Mouse (Mus musculus): ENCODE results near the gene Atf5. TPM values are rescaled to one million over a fixed set of nuclear protein-coding genes. Genes with fewer than 3 reads are reported as not detected.

The Atf5 gene
- polyA plus RNA-seq, 1 experiment from 2014 or later, result 3.1 TPM

DNA sequence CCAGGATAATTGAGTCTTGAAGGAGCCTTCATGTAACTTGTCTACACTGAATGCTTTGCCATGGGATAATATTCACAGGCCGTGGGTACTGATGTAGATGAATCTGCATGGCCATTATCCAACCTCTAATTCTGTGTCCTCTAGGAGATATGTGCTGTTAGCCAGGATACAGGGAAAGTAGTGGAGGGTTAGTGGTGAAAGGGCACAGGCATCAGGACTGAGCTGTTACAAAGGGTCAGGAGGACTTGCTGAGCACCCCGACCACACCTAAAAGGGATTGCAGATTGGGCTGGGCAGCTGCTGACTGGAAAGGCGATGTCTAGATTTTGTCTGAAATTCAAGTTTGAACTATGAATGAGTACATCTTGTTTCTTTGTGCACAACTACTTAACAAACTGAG, 4.1 kb upstream of the Atf5 start:
- no peak overlapping the region for H3K4me2 ChIP-seq
- DNase-seq, result no peak
- ATAC-seq (ENCODE audit: insufficient read depth), result no peak
- H3K36me3 ChIP-seq (ENCODE audit: insufficient read depth), result peaks cover 14% of the 10 kb centered on the region; the same call in 1 of the 2 replicates
- 78% methylated on average over 3 of the region's 3 CpGs for WGBS
- peak overlapping the region; percentile 10; the same call in 1 of the 2 replicates for H3K9ac ChIP-seq
- TF ChIP-seq CTCF (IDR thresholded peaks at IDR 0.05; ENCODE audit: low read depth), result no peak
- H3K27ac ChIP-seq (ENCODE audit: low read depth), result no peak overlapping the region
- no peaks in the 10 kb centered on the region for H3K9me3 ChIP-seq (ENCODE audit: low read depth, low read length)
- no peak overlapping the region for H3K4me3 ChIP-seq (ENCODE audit: low read depth, low read length)
- no peaks in the 10 kb centered on the region for H3K27me3 ChIP-seq (ENCODE audit: insufficient read depth, low read length)
- peaks cover 11% of the 10 kb centered on the region for H3K4me1 ChIP-seq (ENCODE audit: insufficient read depth)

GRCm38 (mm10) chr7:44819863-44820262, 3.4 kb upstream of the Atf5 start:
- TF ChIP-seq CTCF (IDR thresholded peaks at IDR 0.05; ENCODE audit: low read depth), result no peak
- Histone ChIP-seq H3K4me2 (peak overlapping the region; percentile 10; the same call in 1 of the 2 replicates), H3K4me1 (ENCODE audit: insufficient read depth) (peaks cover 13% of the 10 kb centered on the region)

DNA sequence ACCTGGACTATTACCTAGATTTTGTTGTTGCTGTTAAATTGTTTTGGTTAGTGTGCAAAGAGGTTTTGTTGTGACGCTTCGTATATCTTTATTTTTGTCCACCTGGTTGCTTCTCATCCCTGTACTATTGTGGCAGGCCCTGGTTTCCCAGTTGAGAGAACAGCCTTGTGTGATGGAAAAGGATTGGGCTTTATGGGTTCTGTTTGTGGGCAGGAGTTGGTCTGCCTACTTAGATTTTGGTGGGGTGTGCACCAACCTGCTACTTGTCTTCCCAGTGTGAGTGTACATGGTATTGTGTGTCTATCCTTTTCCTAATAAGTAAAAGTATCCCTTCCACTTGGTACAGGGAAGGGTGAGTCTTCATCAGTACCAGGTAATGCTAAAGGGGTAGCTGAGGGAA, 2.9 kb upstream of the Atf5 start:
- peak overlapping the region; percentile 98; the same call in 1 of the 2 replicates for H3K9ac ChIP-seq
- peaks cover 16% of the 10 kb centered on the region for H3K36me3 ChIP-seq (ENCODE audit: insufficient read depth)
- peak overlapping the region; percentile 88 for H3K4me3 ChIP-seq (ENCODE audit: low read depth, low read length)
- H3K27me3 ChIP-seq (ENCODE audit: insufficient read depth, low read length), result no peaks in the 10 kb centered on the region
- H3K27ac ChIP-seq (ENCODE audit: low read depth), result no peak overlapping the region
- peak overlapping the region; percentile 89 for H3K4me2 ChIP-seq
- WGBS, result 79% methylated on average over 2 of the region's 2 CpGs
- ATAC-seq (ENCODE audit: insufficient read depth) (no peak), DNase-seq (no peak)
- TF ChIP-seq CTCF (IDR thresholded peaks at IDR 0.05; ENCODE audit: low read depth), result no peak
- peaks cover 14% of the 10 kb centered on the region for H3K4me1 ChIP-seq (ENCODE audit: insufficient read depth)
- H3K9me3 ChIP-seq (ENCODE audit: low read depth, low read length), result no peaks in the 10 kb centered on the region

More at GRCm38 (mm10) chr7:44819863-44820262, 3.4 kb upstream of the Atf5 start:
- H3K4me3 ChIP-seq (ENCODE audit: low read depth, low read length), result no peak overlapping the region
- H3K9ac ChIP-seq, result no peak overlapping the region
- no peaks in the 10 kb centered on the region for H3K9me3 ChIP-seq (ENCODE audit: low read depth, low read length)
- DNase-seq (no peak), ATAC-seq (ENCODE audit: insufficient read depth) (no peak)
- WGBS, result 48% methylated on average over 5 of the region's 5 CpGs
- H3K27ac ChIP-seq (ENCODE audit: low read depth), result no peak overlapping the region
- peaks cover 12% of the 10 kb centered on the region; the same call in 1 of the 2 replicates for H3K36me3 ChIP-seq (ENCODE audit: insufficient read depth)
- H3K27me3 ChIP-seq (ENCODE audit: insufficient read depth, low read length), result no peaks in the 10 kb centered on the region

GRCm38 (mm10) chr7:44818751-44819235, 2.3 kb upstream of the Atf5 start:
- H3K27ac ChIP-seq (ENCODE audit: low read depth), result peak overlapping the region; percentile 46; the same call in 1 of the 2 replicates
- no peak for TF ChIP-seq CTCF (IDR thresholded peaks at IDR 0.05; ENCODE audit: low read depth)
- no peaks in the 10 kb centered on the region for H3K9me3 ChIP-seq (ENCODE audit: low read depth, low read length)
- DNase-seq, result no peak
- no peak for ATAC-seq (ENCODE audit: insufficient read depth)
- H3K9ac ChIP-seq, result peak overlapping the region; percentile 98
- peaks cover 14% of the 10 kb centered on the region for H3K4me1 ChIP-seq (ENCODE audit: insufficient read depth)
- 26% methylated on average over 6 of the region's 6 CpGs for WGBS
- H3K4me2 ChIP-seq, result peak overlapping the region; percentile 89
- H3K27me3 ChIP-seq (ENCODE audit: insufficient read depth, low read length), result no peaks in the 10 kb centered on the region
- peak overlapping the region; percentile 88 for H3K4me3 ChIP-seq (ENCODE audit: low read depth, low read length)
- peaks cover 22% of the 10 kb centered on the region for H3K36me3 ChIP-seq (ENCODE audit: insufficient read depth)

- H3K27ac ChIP-seq (ENCODE audit: low read depth), result no peak overlapping the region; the same call in 1 of the 2 replicates
- peak; percentile 80 for DNase-seq
- 11% methylated on average over 2 of the region's 2 CpGs for WGBS
- TF ChIP-seq CTCF (IDR thresholded peaks at IDR 0.05; ENCODE audit: low read depth), result peak; percentile 58
- no peaks in the 10 kb centered on the region for H3K27me3 ChIP-seq (ENCODE audit: insufficient read depth, low read length)
- H3K36me3 ChIP-seq (ENCODE audit: insufficient read depth), result peaks cover 27% of the 10 kb centered on the region
- peaks cover 14% of the 10 kb centered on the region for H3K4me1 ChIP-seq (ENCODE audit: insufficient read depth)
- H3K9me3 ChIP-seq (ENCODE audit: low read depth, low read length), result no peaks in the 10 kb centered on the region
- H3K4me2 ChIP-seq, result peak overlapping the region; percentile 89
- no peak for ATAC-seq (ENCODE audit: insufficient read depth)
- peak overlapping the region; percentile 88 for H3K4me3 ChIP-seq (ENCODE audit: low read depth, low read length)
- H3K9ac ChIP-seq, result peak overlapping the region; percentile 98
Measured at GRCm38 (mm10) chr7:44818164-44818563, 1.7 kb upstream of the Atf5 start.

GRCm38 (mm10) chr7:44817441-44817840, 983 bp upstream of the Atf5 start:
- no peak for ATAC-seq (ENCODE audit: insufficient read depth)
- 14% methylated on average over 3 of the region's 3 CpGs for WGBS
- DNase-seq, result no peak
- no peaks in the 10 kb centered on the region for H3K9me3 ChIP-seq (ENCODE audit: low read depth, low read length)
- peak overlapping the region; percentile 99; the same call in 1 of the 2 replicates for H3K27ac ChIP-seq (ENCODE audit: low read depth)
- H3K9ac ChIP-seq, result peak overlapping the region; percentile 98
- no peaks in the 10 kb centered on the region for H3K27me3 ChIP-seq (ENCODE audit: insufficient read depth, low read length)
- TF ChIP-seq CTCF (IDR thresholded peaks at IDR 0.05; ENCODE audit: low read depth), result no peak
- peak overlapping the region; percentile 88 for H3K4me3 ChIP-seq (ENCODE audit: low read depth, low read length)
- H3K36me3 ChIP-seq (ENCODE audit: insufficient read depth), result peaks cover 32% of the 10 kb centered on the region
- H3K4me1 ChIP-seq (ENCODE audit: insufficient read depth), result peaks cover 14% of the 10 kb centered on the region
- H3K4me2 ChIP-seq, result peak overlapping the region; percentile 89

DNA sequence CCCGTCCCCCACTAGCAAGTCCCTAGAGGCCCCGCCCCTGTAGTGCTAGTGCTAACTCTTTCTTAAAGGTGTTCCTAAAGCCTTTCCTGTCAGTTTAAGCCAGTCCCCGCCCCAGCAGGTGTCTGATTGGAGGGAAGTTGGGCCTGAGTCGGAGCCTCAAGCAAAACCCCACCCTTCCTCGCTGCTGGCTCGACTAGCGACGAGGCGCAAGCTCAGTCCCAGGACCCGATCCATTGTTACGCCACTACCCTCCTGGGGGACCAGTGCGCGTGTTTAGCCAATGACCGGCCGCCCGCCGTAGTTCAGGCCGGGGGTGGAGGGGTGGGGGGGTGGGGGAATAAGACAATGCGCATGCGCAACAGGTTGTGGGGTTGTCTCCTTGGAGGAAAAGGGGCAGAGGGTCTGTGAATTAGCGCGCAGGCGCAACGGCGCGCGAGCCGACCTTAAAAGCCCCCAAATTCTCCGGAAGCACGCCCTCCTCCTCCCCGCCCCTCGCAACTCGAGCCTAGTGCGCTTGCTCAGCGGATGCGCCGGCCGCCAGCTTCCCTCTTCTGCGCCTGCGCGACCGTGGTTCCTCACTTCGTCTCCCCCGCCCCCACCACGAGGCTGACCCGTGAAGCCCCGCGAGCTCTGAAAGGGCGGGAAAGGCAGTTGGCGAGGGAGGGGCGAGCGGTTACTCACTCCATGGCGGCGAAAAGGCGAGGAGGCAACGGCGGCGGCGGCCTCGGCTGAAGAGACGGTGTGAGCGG, 563 bp downstream of the Atf5 start, which contains the start of the genes Nup62 and Il4i1:
TSS of gene Nup62 (plus strand) at position 368 of the 749 bp plus-strand sequence.
TSS of gene Il4i1 (plus strand) at position 667 of the 749 bp plus-strand sequence.
- no peak for TF ChIP-seq CTCF (IDR thresholded peaks at IDR 0.05; ENCODE audit: low read depth)
- Histone ChIP-seq H3K4me2 (peak within 1 kb of the TSS; percentile 89), H3K4me1 (ENCODE audit: insufficient read depth) (peaks cover 14% of the 10 kb centered on the region), H3K27me3 (ENCODE audit: insufficient read depth, low read length) (no peaks in the 10 kb centered on the region), H3K4me3 (ENCODE audit: low read depth, low read length) (peak within 1 kb of the TSS; percentile 88), H3K27ac (ENCODE audit: low read depth) (peak within 1 kb of the TSS; percentile 99), H3K9me3 (ENCODE audit: low read depth, low read length) (no peaks in the 10 kb centered on the region), H3K9ac (peak within 1 kb of the TSS; percentile 98), H3K36me3 (ENCODE audit: insufficient read depth) (peaks cover 38% of the 10 kb centered on the region)
- DNase-seq (peak; percentile 99), ATAC-seq (ENCODE audit: insufficient read depth) (peak; percentile 96)
- under 1% methylated on average over 60 of the region's 62 CpGs for WGBS
